Mouse (Mus musculus) left cerebral cortex, postnatal 10 days (tissue): ENCODE data around the gene Zfp950. TPM values are rescaled to one million over a fixed set of nuclear protein-coding genes. Genes with fewer than 3 reads are reported as not detected.
"Not testable (repeated sequence)": the region's sequence is repeated elsewhere in the genome, so short reads cannot be mapped to it uniquely, and the experiment has no call there.

Experiments used
- DNase-seq, 2 experiments: peaks; one replicate each; pipeline ENCODE4 v3.0.0; 2021 to 2022; ENCODE audit warnings: low spot score in 2 of 2, mixed read lengths in 1 of 2; ENCODE audit errors: extremely low spot score in 1 of 2
- intact Hi-C: fragments of 180-260 bp; cut with DNase I; formaldehyde crosslinking; loops from one replicate; pipeline ENCODE4 v1.15.1; 2025
- total RNA-seq, 2 experiments: library from RNA; stranded (reverse); gene quantifications; 2 replicates each; pipeline ENCODE4 v1.2.3; 2021

The Zfp950 gene
- total RNA-seq, result 10 to 100 TPM; 32.4 to 35.3 TPM

- peak; percentile 83 to 90 for DNase-seq
- intact Hi-C loops, result no loop called here
Observed at GRCm38 (mm10) chr19:61140342-61141206, at the start of gene Zfp950. Gene Zfp950 (minus strand): TSS chr19:61140840.

DNA sequence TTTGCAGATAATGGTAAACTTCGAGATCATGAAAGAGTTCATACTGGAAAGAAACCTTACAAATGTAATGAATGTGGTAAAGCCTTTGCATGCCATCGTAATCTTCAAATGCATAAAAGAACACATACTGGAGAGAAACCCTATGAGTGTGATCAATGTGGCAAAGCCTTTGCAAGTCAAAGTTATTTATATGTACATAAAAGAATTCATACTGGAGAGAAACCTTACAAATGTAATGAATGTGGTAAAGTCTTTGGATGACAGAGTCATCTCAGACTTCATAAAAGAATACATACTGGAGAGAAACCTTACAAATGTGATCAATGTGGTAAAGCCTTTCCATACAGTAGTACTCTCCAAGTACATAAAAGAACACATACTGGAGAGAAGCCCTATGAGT is 43.0 kb upstream of the Zfp950 start, which contains the start of gene Gm6020:
Gene Gm6020, plus strand, starts transcription at position 301 of the 400 bp plus-strand sequence.
- DNase-seq, intact Hi-C loops: not testable (repeated sequence)

- intact Hi-C loops, result no loop called here
- no peak for DNase-seq
Observed at GRCm38 (mm10) chr19:61175756-61176324, 35.2 kb upstream of the Zfp950 start, which contains the start of gene Gm7102. Gene Gm7102 (minus strand): TSS chr19:61176309.

GRCm38 (mm10) chr19:61151701-61152420 is 11.2 kb upstream of the Zfp950 start:
- intact Hi-C loops, result no loop called here
- DNase-seq, result no peak

- DNase-seq, result no peak
- intact Hi-C loops, result no loop called here
Observed at GRCm38 (mm10) chr19:61151372-61151700, 10.7 kb upstream of the Zfp950 start.

DNA sequence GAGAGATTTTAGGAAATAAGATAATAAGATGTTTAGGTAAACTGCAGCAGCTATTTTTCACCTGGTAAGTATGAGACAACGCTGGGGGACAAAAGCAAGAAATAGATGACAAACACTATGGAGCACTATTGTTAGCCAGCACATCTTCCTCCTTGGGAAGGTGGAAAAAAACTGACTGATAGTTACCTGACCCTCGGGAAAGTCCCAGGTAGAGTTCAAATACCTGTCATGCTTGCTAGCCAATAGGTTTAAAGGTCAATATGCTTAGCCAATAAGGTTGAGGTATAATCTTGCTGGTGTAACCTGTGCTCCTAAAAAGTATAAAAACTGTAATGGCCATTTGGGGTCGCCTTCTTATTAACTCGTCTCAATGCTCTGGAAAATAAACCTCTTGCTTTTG is 659 bp upstream of the Zfp950 start:
- DNase-seq, result no peak
- intact Hi-C loops, result no loop called here

- intact Hi-C loops, result no loop called here
- DNase-seq, result no peak
Observed at GRCm38 (mm10) chr19:61138655-61139054, 2.0 kb downstream of the Zfp950 start.

DNA sequence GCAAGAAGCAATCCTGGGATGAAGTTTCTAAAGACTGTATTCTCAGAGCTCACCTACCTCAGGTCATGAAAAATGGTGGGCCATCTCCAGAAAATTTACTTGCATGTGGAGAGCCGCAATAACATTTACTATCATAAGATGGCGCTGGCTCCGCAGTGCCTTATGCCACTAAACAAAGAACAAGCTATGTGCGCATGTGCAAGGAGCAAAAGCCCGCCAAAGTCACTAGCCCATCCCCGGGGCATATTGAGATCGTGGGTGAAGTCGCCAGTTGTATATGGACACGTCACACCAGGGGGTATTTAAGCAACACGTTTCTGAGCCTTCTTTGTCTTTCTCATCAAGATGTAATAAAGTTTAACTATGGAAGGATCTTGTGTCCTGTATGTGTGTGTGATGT is 9.5 kb downstream of the Zfp950 start:
- no peak for DNase-seq
- intact Hi-C loops, result no loop called here

DNA sequence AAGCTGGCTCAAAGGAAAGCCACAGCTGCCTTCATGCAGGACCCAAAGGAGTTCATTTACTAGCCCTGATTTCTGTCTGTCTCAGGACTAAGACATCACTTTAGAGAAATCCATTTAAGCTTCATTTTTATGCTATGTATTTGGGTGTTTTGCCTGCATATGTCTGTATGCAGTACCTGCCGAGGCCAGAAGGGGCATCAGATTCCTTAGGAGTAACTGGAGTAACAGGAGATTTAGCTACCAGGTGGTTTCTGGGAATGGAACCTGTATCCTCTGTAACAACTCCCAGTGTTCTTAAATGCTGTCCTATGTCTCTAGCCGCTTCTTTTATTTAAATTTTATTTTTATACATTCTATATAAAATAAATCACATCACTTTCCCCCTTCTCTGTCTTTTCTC is 30.5 kb downstream of the Zfp950 start:
- no peak for DNase-seq
- intact Hi-C loops, result no loop called here

DNA sequence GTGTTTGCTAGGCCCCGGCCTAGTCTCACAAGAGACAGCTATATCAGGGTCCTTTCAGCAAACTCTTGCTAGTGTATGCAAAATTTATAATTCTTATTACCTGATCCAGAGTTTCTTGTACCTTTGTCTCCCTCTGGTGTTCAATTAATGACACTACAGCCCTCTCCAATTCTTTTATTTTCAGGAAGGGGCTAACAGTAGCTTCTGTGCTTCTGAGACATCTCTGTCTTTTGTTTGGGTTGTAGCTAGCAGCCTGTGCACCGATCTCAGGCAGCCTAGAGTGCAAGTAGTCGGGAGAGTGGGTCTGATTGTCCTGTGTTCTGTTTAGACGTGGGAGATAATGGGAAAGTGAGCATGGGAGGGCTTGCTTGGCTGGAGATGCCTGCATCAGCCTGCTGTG is 42.9 kb downstream of the Zfp950 start:
- DNase-seq, result peak in 1 of 2 experiments; percentile 28
- intact Hi-C loops, result no loop called here

GRCm38 (mm10) chr19:61096776-61097175 is 43.9 kb downstream of the Zfp950 start:
- intact Hi-C loops, result no loop called here
- no peak for DNase-seq

DNA sequence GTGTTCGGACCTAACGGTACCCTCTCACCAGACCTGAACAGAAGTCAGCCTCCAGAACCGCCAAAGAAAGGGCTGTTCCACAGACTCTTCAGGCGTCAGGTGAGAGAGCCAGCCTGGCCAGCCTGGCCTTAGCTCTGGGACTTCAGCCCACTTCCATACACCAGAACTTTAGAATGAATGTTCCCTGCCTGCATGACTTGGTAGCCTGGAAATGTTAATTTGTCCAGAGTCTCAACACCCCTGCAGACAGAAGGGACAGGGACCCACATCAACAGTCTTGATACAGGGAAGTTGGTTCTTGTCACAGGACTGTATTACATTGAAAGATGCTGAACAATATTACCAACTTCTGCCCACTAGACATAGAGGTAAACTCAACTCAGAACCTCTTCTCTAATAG is 50.1 kb downstream of the Zfp950 start:
- intact Hi-C loops, result no loop called here

DNA sequence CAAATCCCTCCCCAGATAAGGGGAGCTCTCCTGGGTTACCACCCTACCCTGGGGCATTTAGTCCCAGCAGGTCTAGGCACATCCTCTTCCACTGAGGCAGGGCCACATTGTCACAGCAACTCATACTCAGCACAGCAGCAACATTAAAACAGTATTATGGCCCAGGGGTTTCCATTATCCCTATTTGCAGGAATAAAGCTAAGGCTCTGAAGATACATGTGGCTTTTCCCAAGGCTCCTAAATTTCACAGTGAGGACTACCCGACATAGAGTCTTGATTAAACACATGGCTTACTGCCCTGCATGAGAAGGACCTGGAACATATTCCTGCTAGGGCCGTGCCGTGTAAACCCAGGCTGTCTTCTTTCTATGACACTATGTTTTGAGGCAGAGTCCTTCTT is 51.6 kb downstream of the Zfp950 start:
- no peak for DNase-seq
- intact Hi-C loops, result no loop called here

More for the DNA sequence above, 50.1 kb downstream of the Zfp950 start:
- no peak for DNase-seq

GRCm38 (mm10) chr19:61087781-61088180 is 52.9 kb downstream of the Zfp950 start:
- intact Hi-C loops, result no loop called here
- DNase-seq, result no peak

GRCm38 (mm10) chr19:61085217-61085616 is 55.4 kb downstream of the Zfp950 start:
- DNase-seq, result no peak
- intact Hi-C loops, result loop anchor here (2.0 kb wide), 1 partner anchor 196 kb away; the partner anchor contains the start of gene Grk5

- intact Hi-C loops, result loop anchor here (2.0 kb wide), 1 partner anchor 196 kb away; the partner anchor contains the start of gene Grk5
Observed at GRCm38 (mm10) chr19:61084149-61084940, 56.3 kb downstream of the Zfp950 start.

DNA sequence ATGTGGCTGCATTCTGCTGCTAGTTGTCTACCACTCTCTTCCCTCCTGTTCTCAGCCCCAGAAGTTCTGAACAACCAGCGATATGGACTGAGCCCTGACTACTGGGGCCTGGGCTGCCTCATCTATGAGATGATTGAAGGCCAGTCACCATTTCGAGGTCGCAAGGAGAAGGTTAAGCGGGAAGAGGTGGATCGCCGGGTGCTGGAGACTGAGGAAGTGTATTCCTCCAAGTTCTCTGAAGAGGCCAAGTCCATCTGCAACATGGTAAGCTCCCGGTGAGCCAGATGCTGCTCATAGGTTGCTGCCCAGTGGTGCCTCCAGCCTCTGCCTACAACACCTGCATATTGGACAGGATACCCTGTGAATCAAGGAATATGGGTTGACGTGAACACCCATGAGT is 57.6 kb downstream of the Zfp950 start:
- intact Hi-C loops, result no loop called here
- DNase-seq, result no peak

More at GRCm38 (mm10) chr19:61084149-61084940, 56.3 kb downstream of the Zfp950 start:
- peak; percentile 86 to 90 for DNase-seq

- DNase-seq, result no peak
- intact Hi-C loops, result no loop called here
Observed at GRCm38 (mm10) chr19:61080251-61080749, 60.3 kb downstream of the Zfp950 start.

GRCm38 (mm10) chr19:61078622-61079021 is 62.0 kb downstream of the Zfp950 start:
- DNase-seq, result no peak
- intact Hi-C loops, result no loop called here
